Mouse (Mus musculus) CH12.LX (cell line): ENCODE data around the gene Cdc42bpa. TPM values are rescaled to one million over a fixed set of nuclear protein-coding genes. Genes with fewer than 3 reads are reported as not detected.

Experiments
- DNase-seq: peaks from one replicate; pipeline ENCODE4 v3.0.0-alpha.2; 2013; ENCODE audit errors: extremely low read depth
- H3K27ac ChIP-seq: 2 replicates; pipeline ENCODE4 v1.5.1; 2012; ENCODE audit warnings: low read depth, mild to moderate bottlenecking, control low read depth, moderate library complexity; ENCODE audit not compliant: insufficient read depth
- H3K27me3 ChIP-seq: replicated peaks from 2 replicates; pipeline ENCODE3; 2012; ENCODE audit warnings: inconsistent platforms
- H3K36me3 ChIP-seq, 2 experiments: replicated peaks in 1 of 2; 2 replicates each; pipeline versions ENCODE3 to v1.6.1; 2012; ENCODE audit warnings: inconsistent platforms in 1 of 2, low read length in 1 of 2, mild to moderate bottlenecking in 1 of 2, mixed read lengths in 1 of 2, moderate library complexity in 1 of 2; ENCODE audit not compliant: control insufficient read depth in 1 of 2, insufficient read depth in 1 of 2
- H3K4me1 ChIP-seq, 2 experiments: 2 replicates each; pipeline ENCODE4 v1.6.1; 2012; ENCODE audit warnings: inconsistent platforms in 1 of 2, moderate library complexity in 1 of 2; ENCODE audit not compliant: insufficient read depth in 2 of 2, control insufficient read depth in 1 of 2
- H3K4me2 ChIP-seq: 2 replicates; pipeline ENCODE4 v1.6.1; 2012; ENCODE audit warnings: low read depth, mild to moderate bottlenecking, control low read depth; ENCODE audit not compliant: poor library complexity, insufficient read depth, severe bottlenecking
- H3K4me3 ChIP-seq, 3 experiments: fragments of 150-350 bp in 1 of 3; sonication (generic) in 1 of 3; replicated peaks in 1 of 3; 2 replicates each; pipeline versions ENCODE3 to v1.5.1; 2011 to 2012; ENCODE audit warnings: low read depth in 2 of 3, low read length in 2 of 3, mild to moderate bottlenecking in 2 of 3, moderate library complexity in 2 of 3, control low read depth in 1 of 3, improper control_type of control experiment in 1 of 3, inconsistent platforms in 1 of 3, mixed read lengths in 1 of 3; ENCODE audit not compliant: poor library complexity in 1 of 3
- H3K79me2 ChIP-seq: replicated peaks from 2 replicates; pipeline ENCODE4 v1.6.1; 2012; ENCODE audit warnings: mild to moderate bottlenecking, moderate library complexity; ENCODE audit not compliant: control insufficient read depth, poor library complexity, insufficient read depth, severe bottlenecking; ENCODE audit errors: extremely low read depth
- H3K9ac ChIP-seq: 2 replicates; pipeline ENCODE4 v1.6.1; 2012; ENCODE audit warnings: low read depth, mild to moderate bottlenecking, control low read depth, moderate library complexity; ENCODE audit not compliant: insufficient read depth
- H3K9me3 ChIP-seq: replicated peaks from 2 replicates; pipeline ENCODE3; 2012; ENCODE audit warnings: low read length, inconsistent platforms, mixed read lengths
- CHD1 ChIP-seq: IDR thresholded peaks from 2 replicates; pipeline ENCODE4 v1.6.1; 2012; ENCODE audit warnings: low read depth, low read length, improper control_type of control experiment, inconsistent platforms
- CHD2 ChIP-seq: IDR thresholded peaks from 2 replicates; pipeline ENCODE4 v1.6.1; 2011; ENCODE audit warnings: low read length, improper control_type of control experiment
- CTCF ChIP-seq, 2 experiments: IDR thresholded peaks in 1 of 2; conservative IDR thresholded peaks in 1 of 2; 2 replicates each; pipeline ENCODE4 v1.5.1; 2011 to 2012; ENCODE audit warnings: low read depth in 2 of 2, low read length in 2 of 2, improper control_type of control experiment in 1 of 2, inconsistent platforms in 1 of 2, mild to moderate bottlenecking in 1 of 2, moderate library complexity in 1 of 2
- E2F4 ChIP-seq: IDR thresholded peaks from 2 replicates; pipeline ENCODE4 v1.6.1; 2011; ENCODE audit warnings: low read depth, low read length, improper control_type of control experiment; ENCODE audit not compliant: insufficient replicate concordance
- ELF1 ChIP-seq: IDR thresholded peaks from 2 replicates; pipeline ENCODE4 v1.6.1; 2014; ENCODE audit warnings: low read depth, mild to moderate bottlenecking, inconsistent platforms, low read length, improper control_type of control experiment
- EP300 ChIP-seq: IDR thresholded peaks from 2 replicates; pipeline ENCODE4 v1.6.1; 2011; ENCODE audit warnings: low read length, improper control_type of control experiment
- ETS1 ChIP-seq: conservative IDR thresholded peaks from 2 replicates; pipeline ENCODE4 v1.6.1; 2012; ENCODE audit warnings: low read depth, mild to moderate bottlenecking, inconsistent platforms, low read length, improper control_type of control experiment, moderate library complexity
- GABPA ChIP-seq: IDR thresholded peaks from 2 replicates; pipeline ENCODE4 v1.6.1; 2012; ENCODE audit warnings: low read depth, low read length, improper control_type of control experiment, inconsistent platforms; ENCODE audit not compliant: insufficient replicate concordance
- HCFC1 ChIP-seq: IDR thresholded peaks from 2 replicates; pipeline ENCODE4 v1.6.1; 2012; ENCODE audit warnings: low read depth, mild to moderate bottlenecking, inconsistent platforms, low read length, improper control_type of control experiment
- JUND ChIP-seq: conservative IDR thresholded peaks from 2 replicates; pipeline ENCODE4 v1.6.1; 2011; ENCODE audit warnings: low read depth, low read length, improper control_type of control experiment
- MAFK ChIP-seq: IDR thresholded peaks from 2 replicates; pipeline ENCODE4 v1.6.1; 2011; ENCODE audit warnings: low read length, improper control_type of control experiment; ENCODE audit not compliant: insufficient replicate concordance
- MAX ChIP-seq: IDR thresholded peaks from 2 replicates; pipeline ENCODE4 v1.6.1; 2011; ENCODE audit warnings: low read length, improper control_type of control experiment
- MAZ ChIP-seq: IDR thresholded peaks from 2 replicates; pipeline ENCODE4 v1.6.1; 2012; ENCODE audit warnings: low read depth, mild to moderate bottlenecking, inconsistent platforms, low read length, improper control_type of control experiment, moderate library complexity
- MEF2A ChIP-seq: IDR thresholded peaks from 2 replicates; pipeline ENCODE4 v1.6.1; 2014; ENCODE audit warnings: low read depth, mild to moderate bottlenecking, inconsistent platforms, low read length, improper control_type of control experiment, borderline replicate concordance
- MYC ChIP-seq: IDR thresholded peaks from 2 replicates; pipeline ENCODE4 v1.6.1; 2011; ENCODE audit warnings: low read depth, mild to moderate bottlenecking, improper control_type of control experiment, low read length
- NRF1 ChIP-seq: IDR thresholded peaks from 2 replicates; pipeline ENCODE4 v1.6.1; 2014; ENCODE audit warnings: low read depth, mild to moderate bottlenecking, inconsistent platforms, low read length, improper control_type of control experiment, moderate library complexity
- POLR2A ChIP-seq: IDR thresholded peaks from 2 replicates; pipeline ENCODE4 v1.6.1; 2011; ENCODE audit warnings: low read depth, mild to moderate bottlenecking, improper control_type of control experiment, low read length
- RAD21 ChIP-seq: IDR thresholded peaks from 2 replicates; pipeline ENCODE4 v1.6.1; 2011; ENCODE audit warnings: low read depth, mild to moderate bottlenecking, low read length, improper control_type of control experiment, moderate library complexity
- SIN3A ChIP-seq: IDR thresholded peaks from 2 replicates; pipeline ENCODE4 v1.6.1; 2012; ENCODE audit warnings: low read length, improper control_type of control experiment, inconsistent platforms
- SMC3 ChIP-seq: IDR thresholded peaks from 2 replicates; pipeline ENCODE4 v1.6.1; 2011; ENCODE audit warnings: low read depth, low read length, improper control_type of control experiment
- TCF12 ChIP-seq: IDR thresholded peaks from 2 replicates; pipeline ENCODE4 v1.6.1; 2014; ENCODE audit warnings: low read depth, mild to moderate bottlenecking, inconsistent platforms, low read length, improper control_type of control experiment
- UBTF ChIP-seq: IDR thresholded peaks from 2 replicates; pipeline ENCODE4 v1.6.1; 2012; ENCODE audit warnings: low read depth, mild to moderate bottlenecking, inconsistent platforms, low read length, improper control_type of control experiment, moderate library complexity
- USF2 ChIP-seq: conservative IDR thresholded peaks from 2 replicates; pipeline ENCODE4 v1.6.1; 2011; ENCODE audit warnings: low read depth, low read length, improper control_type of control experiment
- ZC3H11A ChIP-seq: IDR thresholded peaks from 2 replicates; pipeline ENCODE4 v1.6.1; 2012; ENCODE audit warnings: low read depth, mild to moderate bottlenecking, inconsistent platforms, low read length, improper control_type of control experiment
- ZKSCAN1 ChIP-seq: IDR thresholded peaks from 2 replicates; pipeline ENCODE4 v1.6.1; 2012; ENCODE audit warnings: low read depth, inconsistent platforms, low read length, improper control_type of control experiment, borderline replicate concordance
- ZNF384 ChIP-seq: IDR thresholded peaks from 2 replicates; pipeline ENCODE4 v1.6.1; 2012; ENCODE audit warnings: low read depth, low read length, improper control_type of control experiment, inconsistent platforms
- dilution Hi-C: fragments of 300-500 bp; cut with MboI; formaldehyde crosslinking; loops from 2 replicates; pipeline ENCODE4 v1.14.3; 2020; ENCODE audit warnings: low sequenced_read_pairs; ENCODE audit not compliant: extremely low pct_unique_long_range_greater_than_20kb, extremely low pct_ligation_motif_present
- in situ Hi-C: fragments of 300-500 bp; cut with MboI; formaldehyde crosslinking; loops from 3 replicates; pipeline ENCODE4 v1.14.3; 2019; ENCODE audit warnings: low sequenced_read_pairs, low pct_ligation_motif_present, low pct_unique_long_range_greater_than_20kb, mixed read lengths
- polyA plus RNA-seq: library from polyadenylated mRNA; unstranded; fragments of >175 nt; gene quantifications from 2 replicates; pipeline ENCODE4 v1.2.1, GENCODE M21; 2012; ENCODE audit warnings: low read depth; ENCODE audit not compliant: insufficient read length
- total RNA-seq, 2 experiments: library from RNA; depleted of rRNA; stranded (reverse); fragments of 300-350 nt in 1 of 2; fragments of >200 nt in 1 of 2; gene quantifications; 2 replicates each; pipeline ENCODE4 v1.2.3; 2012 to 2014

Gene Cdc42bpa
- total and polyA plus RNA-seq, 3 experiments, result 5.3 to 9.0 (median 5.6) TPM

GRCm38 (mm10) chr1:179992255-179992654 lies 32.0 kb downstream of the Cdc42bpa start:
- Histone ChIP-seq H3K4me3 (no peak overlapping the region), H3K4me1 (no peaks in the 10 kb centered on the region), H3K9me3 (no peaks in the 10 kb centered on the region), H3K4me2 (no peak overlapping the region), H3K27me3 (no peaks in the 10 kb centered on the region), H3K36me3 (no peaks in the 10 kb centered on the region), H3K27ac (no peak overlapping the region), H3K9ac (no peak overlapping the region), H3K79me2 (no peaks in the 10 kb centered on the region)
- dilution Hi-C loops, result no loop called here
- TF ChIP-seq MAZ (no peak), TCF12 (no peak), SIN3A (no peak), POLR2A (no peak), MYC (no peak), CTCF (conservative IDR thresholded peaks at IDR 0.05 in 1 of 2, IDR thresholded peaks at IDR 0.05 in 1 of 2; ENCODE audit: low read depth in 2 of 2, low read length in 2 of 2) (no peak), ETS1 (no peak), CHD1 (no peak), MAFK (no peak), MAX (no peak), CHD2 (no peak), JUND (no peak), HCFC1 (no peak), USF2 (no peak), ELF1 (no peak), EP300 (no peak), E2F4 (no peak), ZKSCAN1 (no peak), MEF2A (no peak)
- DNase-seq, result no peak
- in situ Hi-C loops, result no loop called here

- H3K4me3 ChIP-seq, result no peak overlapping the region
- peaks cover 1% of the 10 kb centered on the region for H3K9me3 ChIP-seq
- H3K36me3 ChIP-seq, result no peaks in the 10 kb centered on the region
- no peaks in the 10 kb centered on the region for H3K27me3 ChIP-seq
- H3K9ac ChIP-seq, result no peak overlapping the region
- no peak for DNase-seq
- TF ChIP-seq NRF1 (no peak), ZC3H11A (no peak), E2F4 (no peak), ZNF384 (no peak), UBTF (no peak), POLR2A (no peak), SMC3 (peak; percentile 22), CTCF (conservative IDR thresholded peaks at IDR 0.05 in 1 of 2, IDR thresholded peaks at IDR 0.05 in 1 of 2; ENCODE audit: low read depth in 2 of 2, low read length in 2 of 2) (peak in 1 of 2 experiments; percentile 38; a peak in 2 of 4 replicates), RAD21 (peak; percentile 45), MAFK (no peak), ELF1 (no peak), MEF2A (no peak), GABPA (no peak), ETS1 (no peak)
- TF ChIP-seq, all 38 proteins: peak for 3
- dilution Hi-C loops, result no loop called here
- no peak overlapping the region for H3K4me2 ChIP-seq
- in situ Hi-C loops, result no loop called here
- no peak overlapping the region for H3K27ac ChIP-seq
- H3K79me2 ChIP-seq, result no peaks in the 10 kb centered on the region
- H3K4me1 ChIP-seq, result no peaks in the 10 kb centered on the region
These were observed 47.8 kb downstream of the Cdc42bpa start for GRCm38 (mm10) chr1:180008057-180008456.
